Mouse (Mus musculus): ENCODE results near the gene Anp32b.

Anp32b gene

GRCm38 (mm10) chr4:46505361-46506057, 54.8 kb downstream of the Anp32b start:
- no peak for DNase-seq (ENCODE audit: low spot score in 2 of 2)

- peak; percentile 88 to 91 for DNase-seq (ENCODE audit: low spot score in 2 of 2)
These were observed 56.3 kb downstream of the Anp32b start for GRCm38 (mm10) chr4:46506801-46507610.

- DNase-seq (ENCODE audit: low spot score in 2 of 2): peak; percentile 75 to 86
These were observed 57.2 kb downstream of the Anp32b start for GRCm38 (mm10) chr4:46507736-46508460.

GRCm38 (mm10) chr4:46520491-46520890, 69.8 kb downstream of the Anp32b start:
- DNase-seq (ENCODE audit: low spot score in 2 of 2): no peak

GRCm38 (mm10) chr4:46521457-46521856, 70.8 kb downstream of the Anp32b start:
- DNase-seq (ENCODE audit: low spot score in 2 of 2): no peak

Data from spleen, postnatal 14 days (tissue).